Comparison of ENCODE assay signal across 25 mouse cellular contexts in genomic region chr5:64164414-64164813, GRCm38 (mm10). TPM values are rescaled to one million over a fixed set of nuclear protein-coding genes. Genes with fewer than 3 reads are reported as not detected.
DNase-seq lines count a peak whose midpoint lies in the region; ATAC-seq and TF ChIP-seq lines count a peak whose summit lies in the region.
"Had no signal": no experiment of that assay in that cellular context is flagged by ENCODE, and none has a peak within 500 bp of the region (broad histone marks: within the 10 kb centered on the region; RNA-seq: fewer than 3 reads in every experiment).

No protein-coding gene starts in this region.

- intact Hi-C loops in gastrocnemius, adult 2 months (cut with DNase I) = no loop called here

- peak overlapping the region; percentile 1; the same call in 1 of the 2 replicates for H3K4me3 ChIP-seq in gastrocnemius, adult 2 months
- H3K4me3 ChIP-seq in midbrain, embryonic 11.5 days (ENCODE audit: low read depth, low read length) = no peak overlapping the region
- H3K4me3 ChIP-seq in midbrain, embryonic 10.5 days = no peak overlapping the region
- H3K4me3 ChIP-seq in limb, embryonic 10.5 days = no peak overlapping the region
- H3K4me3 ChIP-seq: embryonic facial prominence, embryonic 13.5 days; embryonic facial prominence, embryonic 15.5 days; erythroblast, embryonic 14.5 days; forebrain, embryonic 10.5 days; forebrain, embryonic 12.5 days had no signal

- H3K27me3 ChIP-seq in midbrain, embryonic 11.5 days (ENCODE audit: control insufficient read depth, insufficient read depth, low read length) = peaks cover 14% of the 10 kb centered on the region
- H3K27me3 ChIP-seq in midbrain, embryonic 10.5 days (ENCODE audit: low read depth, poor library complexity, severe bottlenecking) = peaks cover 34% of the 10 kb centered on the region
- peaks cover 39% of the 10 kb centered on the region for H3K27me3 ChIP-seq in limb, embryonic 10.5 days (ENCODE audit: low read depth, poor library complexity, severe bottlenecking)
- H3K27me3 ChIP-seq: Patski had no signal

- no peak overlapping the region for H3K9ac ChIP-seq in midbrain, embryonic 11.5 days (ENCODE audit: low read length)
- H3K9ac ChIP-seq: embryonic facial prominence, embryonic 13.5 days; embryonic facial prominence, embryonic 15.5 days; forebrain, embryonic 12.5 days had no signal

- H3K27ac ChIP-seq in gastrocnemius, adult 2 months = peak overlapping the region; percentile 85
- no peak overlapping the region for H3K27ac ChIP-seq in midbrain, embryonic 11.5 days (ENCODE audit: low read depth, low read length)
- H3K27ac ChIP-seq in midbrain, embryonic 10.5 days (replicated peaks) = no peak overlapping the region
- no peak overlapping the region for H3K27ac ChIP-seq in limb, embryonic 10.5 days
- H3K27ac ChIP-seq: embryonic facial prominence, embryonic 13.5 days; embryonic facial prominence, embryonic 15.5 days; forebrain, embryonic 10.5 days; forebrain, embryonic 12.5 days had no signal

- DNase-seq in gastrocnemius, adult 2 months = no peak
- DNase-seq in gastrocnemius, postnatal 25 days = no peak
- peak; percentile 45 for DNase-seq in midbrain, embryonic 11.5 days (ENCODE audit: low spot score, missing footprints)
- DNase-seq in midbrain, embryonic 10.5 days (ENCODE audit: low spot score) = no peak
- no peak for DNase-seq in limb, embryonic 10.5 days (ENCODE audit: low spot score)
- DNase-seq: adrenal gland, adult 8-10 months; adrenal gland, postnatal 14 days; adrenal gland, postnatal 36 days; B cell, adult 2 months; cerebellum, adult 11-12 months; cerebellum, adult 2 months; cerebellum, adult 9-10 months; cerebellum, postnatal 10 days; cerebellum, postnatal 25 days; embryo, embryonic 11 days had no signal

- no peak overlapping the region for H3K4me2 ChIP-seq in midbrain, embryonic 11.5 days
- H3K4me2 ChIP-seq: embryonic facial prominence, embryonic 13.5 days; embryonic facial prominence, embryonic 15.5 days; forebrain, embryonic 12.5 days had no signal

- WGBS in midbrain, embryonic 11.5 days = 87% methylated on average over 3 of the region's 3 CpGs
- WGBS in midbrain, embryonic 10.5 days = 97% methylated on average over 3 of the region's 3 CpGs
- WGBS in limb, embryonic 10.5 days = 90% methylated on average over 3 of the region's 3 CpGs

- no peaks in the 10 kb centered on the region for H3K9me3 ChIP-seq in midbrain, embryonic 11.5 days (ENCODE audit: control insufficient read depth, low read length)
- no peaks in the 10 kb centered on the region for H3K9me3 ChIP-seq in midbrain, embryonic 10.5 days (replicated peaks)
- no peaks in the 10 kb centered on the region for H3K9me3 ChIP-seq in limb, embryonic 10.5 days (replicated peaks)
- H3K9me3 ChIP-seq: embryonic facial prominence, embryonic 13.5 days; embryonic facial prominence, embryonic 15.5 days; forebrain, embryonic 10.5 days; forebrain, embryonic 12.5 days had no signal

- no peak for TF ChIP-seq CTCF in gastrocnemius, adult 2 months (IDR thresholded peaks at IDR 0.05)

- ATAC-seq in midbrain, embryonic 11.5 days (ENCODE audit: low FRiP score) = no peak
- ATAC-seq: activated CD4-positive, CD25-positive, alpha-beta regulatory T cell, adult 4 months; CD4-positive, CD25-positive, alpha-beta regulatory T cell, adult 4 months; forebrain, embryonic 14.5 days; forebrain, embryonic 16.5 days; Patski had no signal

- H3K4me1 ChIP-seq in midbrain, embryonic 11.5 days (ENCODE audit: control insufficient read depth, insufficient read depth, low read length) = no peaks in the 10 kb centered on the region; the same call in 1 of the 2 replicates
- peaks cover 28% of the 10 kb centered on the region for H3K4me1 ChIP-seq in midbrain, embryonic 10.5 days
- peaks cover 20% of the 10 kb centered on the region for H3K4me1 ChIP-seq in limb, embryonic 10.5 days

- no peaks in the 10 kb centered on the region for H3K36me3 ChIP-seq in midbrain, embryonic 11.5 days (ENCODE audit: control insufficient read depth, insufficient read depth, low read length)
- no peaks in the 10 kb centered on the region for H3K36me3 ChIP-seq in midbrain, embryonic 10.5 days
- no peaks in the 10 kb centered on the region for H3K36me3 ChIP-seq in limb, embryonic 10.5 days
- H3K36me3 ChIP-seq: embryonic facial prominence, embryonic 13.5 days; embryonic facial prominence, embryonic 15.5 days; forebrain, embryonic 10.5 days; forebrain, embryonic 12.5 days had no signal

RNA-seq across cellular contexts. Expression of gene Tbc1d1, which starts 8.3 kb away (rescaled TPM):
- total RNA-seq in gastrocnemius, adult 2 months (2021) = 10 to 100 TPM; 46.4 to 46.9 TPM
- total RNA-seq in gastrocnemius, postnatal 25 days (2021) = 10 to 100 TPM; 39.3 to 77.3 TPM
- polyA plus RNA-seq in midbrain, embryonic 11.5 days (2014; fragmentation: Nextera tagmentation; extraction: Ambion mirVana) = 18.6 and 21.0 TPM in 2 replicates
- polyA plus RNA-seq in midbrain, embryonic 10.5 days (2016; fragmentation: Nextera tagmentation; extraction: Ambion mirVana) = 22.2 and 22.4 TPM in 2 replicates
- 31.8 and 35.0 TPM in 2 replicates for polyA plus RNA-seq in limb, embryonic 10.5 days (2016; fragmentation: Nextera tagmentation; extraction: Ambion mirVana)
